Mouse (Mus musculus): Measurements from ENCODE around the gene Rnf146. TPM values are rescaled to one million over a fixed set of nuclear protein-coding genes. Genes with fewer than 3 reads are reported as not detected.

The Rnf146 gene
- polyA plus RNA-seq, 1 experiment from 2014 or later: 13.3 TPM

DNA sequence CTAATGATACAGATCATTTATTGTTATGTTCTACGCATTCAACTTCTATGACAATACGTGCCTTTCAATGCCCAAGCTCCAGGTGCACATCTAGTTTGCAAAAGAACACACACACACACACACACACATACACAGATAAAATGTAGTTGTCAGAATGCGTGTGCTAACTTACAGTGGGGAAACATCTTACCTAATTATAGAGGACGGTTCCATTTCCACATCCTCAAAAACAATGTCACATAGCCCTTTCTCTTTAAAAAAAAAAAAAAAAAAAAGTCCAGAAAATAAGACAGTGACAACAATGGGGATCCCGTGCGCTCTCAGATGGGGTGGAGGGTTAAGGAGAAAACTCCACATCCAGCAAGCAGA, 1.2 kb downstream of the Rnf146 start:
- H3K4me3 ChIP-seq (ENCODE audit: low read depth, low read length): peak overlapping the region; percentile 95
- no peak for TF ChIP-seq EP300 (IDR thresholded peaks at IDR 0.05; ENCODE audit: low read depth)
- TF ChIP-seq CTCF (IDR thresholded peaks at IDR 0.05; ENCODE audit: low read depth): no peak
- no peaks in the 10 kb centered on the region for H3K27me3 ChIP-seq (ENCODE audit: insufficient read depth, low read length)
- H3K36me3 ChIP-seq (replicated peaks; ENCODE audit: insufficient read depth, low read length): no peaks in the 10 kb centered on the region
- 1% methylated on average over 6 of the region's 6 CpGs for WGBS (ENCODE audit: insufficient replicate concordance)
- DNase-seq: no peak
- H3K9ac ChIP-seq (replicated peaks): peak overlapping the region; percentile 98
- H3K27ac ChIP-seq (ENCODE audit: low read depth): peak overlapping the region; percentile 100
- H3K4me1 ChIP-seq (ENCODE audit: insufficient read depth): peaks cover 11% of the 10 kb centered on the region
- 0 out of 2 replicates have a peak, but pooled peaks have one; percentile 0 for ATAC-seq
- no peaks in the 10 kb centered on the region for H3K9me3 ChIP-seq (ENCODE audit: low read length)
- peak overlapping the region; percentile 78 for H3K4me2 ChIP-seq (ENCODE audit: low read depth, low read length)

DNA sequence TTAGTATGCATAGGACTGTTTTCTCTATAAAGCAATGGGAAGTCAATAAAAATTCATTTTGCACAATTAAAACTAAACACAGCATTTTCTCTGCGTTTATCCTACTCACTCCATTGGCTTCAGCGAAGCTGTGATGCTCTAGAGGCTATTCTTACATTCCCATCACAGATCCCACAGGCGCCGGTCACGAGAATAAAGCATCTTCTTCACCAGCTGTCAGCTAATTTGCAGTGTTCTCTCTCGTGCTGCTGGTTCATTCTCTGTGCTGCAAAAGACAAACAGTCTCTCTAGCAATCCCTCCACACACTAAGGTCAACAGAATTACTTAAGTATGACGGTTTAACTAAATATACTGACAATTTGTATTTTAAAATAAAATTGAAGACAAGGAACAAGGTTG, 8.1 kb downstream of the Rnf146 start:
- ATAC-seq (no peak), DNase-seq (no peak)
- Histone ChIP-seq H3K4me2 (ENCODE audit: low read depth, low read length) (no peak overlapping the region), H3K9me3 (ENCODE audit: low read length) (no peaks in the 10 kb centered on the region), H3K4me3 (ENCODE audit: low read depth, low read length) (no peak overlapping the region), H3K36me3 (replicated peaks; ENCODE audit: insufficient read depth, low read length) (peaks cover 18% of the 10 kb centered on the region), H3K27ac (ENCODE audit: low read depth) (no peak overlapping the region), H3K4me1 (ENCODE audit: insufficient read depth) (peaks cover 2% of the 10 kb centered on the region; the same call in 1 of the 2 replicates), H3K27me3 (ENCODE audit: insufficient read depth, low read length) (no peaks in the 10 kb centered on the region), H3K9ac (replicated peaks) (no peak overlapping the region)
- TF ChIP-seq CTCF (IDR thresholded peaks at IDR 0.05; ENCODE audit: low read depth) (no peak), EP300 (IDR thresholded peaks at IDR 0.05; ENCODE audit: low read depth) (no peak)
- 82% methylated on average over 7 of the region's 7 CpGs for WGBS (ENCODE audit: insufficient replicate concordance)

DNA sequence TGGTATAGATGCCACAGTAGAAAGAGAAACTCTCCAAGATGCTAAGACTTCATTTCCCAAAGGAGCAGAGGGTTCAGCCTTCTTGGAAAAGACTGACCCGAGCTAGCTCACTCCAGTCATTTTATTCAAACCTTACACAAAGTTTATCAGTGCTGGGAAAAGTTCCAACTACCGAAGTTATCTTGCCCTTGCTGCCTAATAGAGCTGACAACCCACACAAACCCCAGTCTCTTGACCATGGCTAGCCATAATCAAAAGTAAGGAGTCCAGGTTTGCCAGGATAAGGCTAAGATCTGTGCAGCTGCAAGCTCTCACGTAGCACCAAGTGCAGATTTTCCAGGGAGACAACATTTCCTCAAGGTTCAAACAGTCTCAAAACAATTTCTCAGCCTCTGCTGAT, 9.7 kb downstream of the Rnf146 start:
- ATAC-seq (no peak), DNase-seq (no peak)
- no peak overlapping the region for H3K9ac ChIP-seq (replicated peaks)
- no peaks in the 10 kb centered on the region for H3K27me3 ChIP-seq (ENCODE audit: insufficient read depth, low read length)
- 57% methylated on average over 3 of the region's 3 CpGs for WGBS (ENCODE audit: insufficient replicate concordance)
- H3K4me2 ChIP-seq (ENCODE audit: low read depth, low read length): no peak overlapping the region
- no peak overlapping the region for H3K27ac ChIP-seq (ENCODE audit: low read depth)
- H3K4me3 ChIP-seq (ENCODE audit: low read depth, low read length): no peak overlapping the region
- peaks cover 2% of the 10 kb centered on the region; the same call in 1 of the 2 replicates for H3K4me1 ChIP-seq (ENCODE audit: insufficient read depth)
- TF ChIP-seq EP300 (IDR thresholded peaks at IDR 0.05; ENCODE audit: low read depth) (no peak), CTCF (IDR thresholded peaks at IDR 0.05; ENCODE audit: low read depth) (no peak)
- H3K9me3 ChIP-seq (ENCODE audit: low read length): no peaks in the 10 kb centered on the region
- H3K36me3 ChIP-seq (replicated peaks; ENCODE audit: insufficient read depth, low read length): peaks cover 28% of the 10 kb centered on the region

DNA sequence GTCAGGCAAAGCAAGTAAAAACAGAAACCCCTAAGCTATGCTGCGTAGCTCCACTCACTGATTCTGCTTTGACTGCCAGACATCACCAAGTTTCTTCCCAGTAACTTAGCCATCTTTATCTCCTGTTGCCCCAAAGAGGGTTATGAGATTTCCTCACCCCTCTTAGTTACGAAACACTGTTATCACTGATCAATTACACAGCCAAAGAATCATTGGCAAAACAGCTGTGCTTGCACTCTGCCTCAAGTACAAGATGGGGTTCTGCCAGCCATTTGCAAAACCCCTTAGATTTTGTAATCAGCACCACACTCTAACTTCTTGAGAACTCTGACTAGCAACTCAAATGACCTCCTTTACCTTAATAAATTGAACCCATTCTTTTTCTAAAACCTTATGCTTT, 10.8 kb downstream of the Rnf146 start:
- H3K4me1 ChIP-seq (ENCODE audit: insufficient read depth): peaks cover 2% of the 10 kb centered on the region; the same call in 1 of the 2 replicates
- TF ChIP-seq CTCF (IDR thresholded peaks at IDR 0.05; ENCODE audit: low read depth): no peak
- no peaks in the 10 kb centered on the region for H3K9me3 ChIP-seq (ENCODE audit: low read length)
- H3K36me3 ChIP-seq (replicated peaks; ENCODE audit: insufficient read depth, low read length): peaks cover 37% of the 10 kb centered on the region
- no peaks in the 10 kb centered on the region for H3K27me3 ChIP-seq (ENCODE audit: insufficient read depth, low read length)
- H3K4me2 ChIP-seq (ENCODE audit: low read depth, low read length): no peak overlapping the region
- no peak overlapping the region for H3K9ac ChIP-seq (replicated peaks)
- H3K4me3 ChIP-seq (ENCODE audit: low read depth, low read length): no peak overlapping the region
- H3K27ac ChIP-seq (ENCODE audit: low read depth): 0 out of 2 replicates have a peak overlapping the region, but pooled peaks have one; percentile 12
- no peak for ATAC-seq
- DNase-seq: no peak
- 66% methylated on average over 2 of the region's 2 CpGs for WGBS (ENCODE audit: insufficient replicate concordance)

DNA sequence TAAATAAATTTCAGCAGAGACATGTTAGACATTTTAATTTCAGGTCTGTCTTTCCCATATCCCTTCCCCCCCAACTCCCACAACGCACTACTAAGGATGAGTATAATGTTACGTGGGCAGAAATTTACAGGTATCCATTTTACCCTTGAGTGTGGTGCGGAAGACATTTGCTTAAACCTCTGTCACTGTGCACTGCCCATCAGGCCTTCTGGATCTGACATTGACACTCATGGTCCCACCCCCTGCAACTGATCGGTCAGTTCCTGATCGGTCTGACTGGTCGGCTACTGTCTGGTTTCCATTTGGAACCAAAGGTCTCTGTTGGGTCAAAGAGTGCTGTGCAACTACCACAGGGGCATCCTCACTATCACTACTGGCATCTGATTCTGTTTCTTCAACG, 15.6 kb downstream of the Rnf146 start:
- no peak overlapping the region for H3K27ac ChIP-seq (ENCODE audit: low read depth)
- no peak overlapping the region for H3K4me2 ChIP-seq (ENCODE audit: low read depth, low read length)
- no peak for TF ChIP-seq EP300 (IDR thresholded peaks at IDR 0.05; ENCODE audit: low read depth)
- TF ChIP-seq CTCF (IDR thresholded peaks at IDR 0.05; ENCODE audit: low read depth): no peak
- 89% methylated on average over 7 of the region's 7 CpGs for WGBS (ENCODE audit: insufficient replicate concordance)
- no peaks in the 10 kb centered on the region for H3K9me3 ChIP-seq (ENCODE audit: low read length)
- H3K4me3 ChIP-seq (ENCODE audit: low read depth, low read length): no peak overlapping the region
- H3K36me3 ChIP-seq (replicated peaks; ENCODE audit: insufficient read depth, low read length): peaks cover 41% of the 10 kb centered on the region
- peaks cover 2% of the 10 kb centered on the region; the same call in 1 of the 2 replicates for H3K4me1 ChIP-seq (ENCODE audit: insufficient read depth)
- no peaks in the 10 kb centered on the region for H3K27me3 ChIP-seq (ENCODE audit: insufficient read depth, low read length)
- no peak overlapping the region for H3K9ac ChIP-seq (replicated peaks)
- ATAC-seq (no peak), DNase-seq (no peak)

DNA sequence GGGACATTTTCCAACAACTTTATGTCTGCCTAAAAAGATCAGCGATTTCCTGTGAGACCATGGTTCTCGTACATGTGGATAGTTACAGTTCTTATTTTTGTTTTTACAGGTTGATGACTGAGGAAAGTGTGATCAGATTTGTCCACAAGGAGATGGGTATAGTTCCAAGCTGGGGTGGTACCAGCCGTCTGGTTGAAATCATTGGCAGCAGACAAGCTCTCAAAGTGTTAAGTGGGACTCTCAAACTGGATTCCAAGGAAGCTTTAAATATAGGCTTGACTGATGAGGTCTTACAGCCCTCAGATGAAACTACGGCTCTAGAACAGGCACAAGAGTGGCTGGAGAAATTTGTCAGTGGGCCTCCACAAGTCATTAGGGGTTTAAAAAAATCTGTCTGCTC, 18.0 kb downstream of the Rnf146 start:
- Histone ChIP-seq H3K4me3 (ENCODE audit: low read depth, low read length) (no peak overlapping the region), H3K36me3 (replicated peaks; ENCODE audit: insufficient read depth, low read length) (peaks cover 35% of the 10 kb centered on the region), H3K9me3 (ENCODE audit: low read length) (no peaks in the 10 kb centered on the region), H3K4me1 (ENCODE audit: insufficient read depth) (no peaks in the 10 kb centered on the region), H3K4me2 (ENCODE audit: low read depth, low read length) (no peak overlapping the region), H3K9ac (replicated peaks) (no peak overlapping the region), H3K27ac (ENCODE audit: low read depth) (no peak overlapping the region), H3K27me3 (ENCODE audit: insufficient read depth, low read length) (no peaks in the 10 kb centered on the region)
- no peak for TF ChIP-seq EP300 (IDR thresholded peaks at IDR 0.05; ENCODE audit: low read depth)
- no peak for TF ChIP-seq CTCF (IDR thresholded peaks at IDR 0.05; ENCODE audit: low read depth)
- 87% methylated on average over 4 of the region's 4 CpGs for WGBS (ENCODE audit: insufficient replicate concordance)
- DNase-seq: no peak
- no peak for ATAC-seq
